Mouse (Mus musculus) urinary bladder, adult 18-20 months (tissue): Measurements from ENCODE around the gene Gm17677.

Experiments used
- DNase-seq, 2 experiments: peaks; one replicate each; pipeline ENCODE4 v3.0.0; 2022; ENCODE audit warnings: low spot score in 2 of 2, mixed read lengths in 2 of 2

Gene Gm17677

GRCm38 (mm10) chr9:35740749-35741148 lies at the start of gene Gm17677:
Gene Gm17677, plus strand, starts transcription at chr9:35741049.
- DNase-seq: no peak

- DNase-seq: no peak
Observed at GRCm38 (mm10) chr9:35691924-35692323, 48.9 kb upstream of the Gm17677 start.

DNA sequence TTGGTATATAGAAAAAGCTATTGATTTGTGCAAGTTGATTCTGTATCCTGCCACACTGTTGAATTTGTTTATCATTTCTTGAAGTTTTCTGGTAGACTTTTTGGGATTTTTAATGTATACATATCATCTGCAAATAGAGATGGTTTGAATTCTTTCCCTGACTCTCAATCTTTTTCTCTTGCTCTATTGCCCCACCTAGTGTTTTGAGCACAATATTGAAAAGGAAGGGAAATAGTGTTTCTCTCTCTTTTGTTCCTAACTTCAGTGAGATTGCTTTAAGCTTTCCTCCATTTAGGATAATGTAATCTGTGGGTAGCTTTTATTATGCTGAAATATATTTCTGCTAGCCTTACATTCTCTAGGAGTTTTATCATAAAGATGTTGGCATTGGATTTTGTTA lies 33.6 kb upstream of the Gm17677 start:
- no peak for DNase-seq

- no peak for DNase-seq
Observed at GRCm38 (mm10) chr9:35756843-35757242, 16.0 kb downstream of the Gm17677 start.

- no peak for DNase-seq
Observed at GRCm38 (mm10) chr9:35778009-35778408, 37.2 kb downstream of the Gm17677 start, which contains the start of gene Gm17727. Gene Gm17727, minus strand, starts transcription at chr9:35778109.

- DNase-seq: no peak
Observed at GRCm38 (mm10) chr9:35790001-35790400, 49.2 kb downstream of the Gm17677 start, which contains the start of the genes Gm27235 and D730048I06Rik. Gene Gm27235, minus strand, starts transcription at chr9:35790101. Gene D730048I06Rik, minus strand, starts transcription at chr9:35790112.
